Mouse (Mus musculus) CH12.LX (cell line): ENCODE results near the gene Smchd1.

ENCODE experiments used
- CHD2 ChIP-seq: IDR thresholded peaks from 2 replicates; pipeline ENCODE4 v1.6.1; 2011; ENCODE audit warnings: low read length, improper control_type of control experiment
- CTCF ChIP-seq, 2 experiments: IDR thresholded peaks in 1 of 2; conservative IDR thresholded peaks in 1 of 2; 2 replicates each; pipeline ENCODE4 v1.5.1; 2011 to 2012; ENCODE audit warnings: low read depth in 2 of 2, low read length in 2 of 2, improper control_type of control experiment in 1 of 2, inconsistent platforms in 1 of 2, mild to moderate bottlenecking in 1 of 2, moderate library complexity in 1 of 2
- ELF1 ChIP-seq: IDR thresholded peaks from 2 replicates; pipeline ENCODE4 v1.6.1; 2014; ENCODE audit warnings: low read depth, mild to moderate bottlenecking, inconsistent platforms, low read length, improper control_type of control experiment
- EP300 ChIP-seq: IDR thresholded peaks from 2 replicates; pipeline ENCODE4 v1.6.1; 2011; ENCODE audit warnings: low read length, improper control_type of control experiment
- GABPA ChIP-seq: IDR thresholded peaks from 2 replicates; pipeline ENCODE4 v1.6.1; 2012; ENCODE audit warnings: low read depth, low read length, improper control_type of control experiment, inconsistent platforms; ENCODE audit not compliant: insufficient replicate concordance
- MAX ChIP-seq: IDR thresholded peaks from 2 replicates; pipeline ENCODE4 v1.6.1; 2011; ENCODE audit warnings: low read length, improper control_type of control experiment
- SMC3 ChIP-seq: IDR thresholded peaks from 2 replicates; pipeline ENCODE4 v1.6.1; 2011; ENCODE audit warnings: low read depth, low read length, improper control_type of control experiment
- ZMIZ1 ChIP-seq: IDR thresholded peaks from 2 replicates; pipeline ENCODE4 v1.6.1; 2012; ENCODE audit warnings: low read depth, mild to moderate bottlenecking, inconsistent platforms, low read length, improper control_type of control experiment

DNA sequence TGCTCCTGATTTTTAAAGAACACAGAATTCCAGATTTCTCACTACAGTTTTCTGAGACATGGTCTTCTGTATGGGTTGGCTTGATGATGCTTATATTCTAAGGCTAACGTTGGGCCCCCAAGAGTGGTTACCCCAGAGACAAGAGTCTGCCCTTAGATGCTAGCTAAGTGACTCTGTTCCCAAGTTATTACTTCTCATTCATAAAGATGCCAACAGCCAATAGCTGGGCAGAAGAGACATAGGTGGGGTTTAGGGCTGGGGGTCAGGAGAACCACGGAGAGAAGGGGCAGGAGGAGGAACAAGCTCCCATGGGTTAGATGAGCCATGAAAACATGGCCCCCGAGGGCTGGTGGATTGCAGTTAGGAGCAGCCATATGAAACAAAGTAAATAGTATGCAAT is 133.1 kb downstream of the Smchd1 start:
- no peak for TF ChIP-seq MAX
- TF ChIP-seq CTCF (conservative IDR thresholded peaks at IDR 0.05 in 1 of 2, IDR thresholded peaks at IDR 0.05 in 1 of 2; ENCODE audit: low read depth in 2 of 2, low read length in 2 of 2): no peak
- no peak for TF ChIP-seq ELF1
- TF ChIP-seq GABPA: no peak
- TF ChIP-seq EP300: no peak
- no peak for TF ChIP-seq CHD2
- no peak for TF ChIP-seq ZMIZ1
- no peak for TF ChIP-seq SMC3
